Mouse (Mus musculus): ENCODE data around the gene Insm1. TPM values are rescaled to one million over a fixed set of nuclear protein-coding genes. Genes with fewer than 3 reads are reported as not detected.

Insm1 gene
- polyA plus RNA-seq, 1 experiment from 2014 or later, result 1.3 TPM

GRCm38 (mm10) chr2:146214715-146215114 is 7.0 kb upstream of the Insm1 start:
- 0 out of 2 replicates have a peak, but pooled peaks have one; percentile 38 for ATAC-seq (ENCODE audit: insufficient number of reproducible peaks, insufficient read depth, low FRiP score, low read depth)
- Histone ChIP-seq H3K27me3 (ENCODE audit: control insufficient read depth, insufficient read depth, low read length) (peaks cover 25% of the 10 kb centered on the region), H3K9ac (replicated peaks; ENCODE audit: low read depth, low read length) (no peak overlapping the region), H3K27ac (ENCODE audit: low read length) (no peak overlapping the region), H3K4me2 (replicated peaks; ENCODE audit: low read depth, low read length) (no peak overlapping the region), H3K4me3 (ENCODE audit: low read depth, low read length) (no peak overlapping the region), H3K9me3 (ENCODE audit: control insufficient read depth, low read depth, low read length) (no peaks in the 10 kb centered on the region), H3K36me3 (ENCODE audit: control insufficient read depth, insufficient read depth, low read length) (no peaks in the 10 kb centered on the region), H3K4me1 (ENCODE audit: control insufficient read depth, insufficient read depth, low read length) (peaks cover 5% of the 10 kb centered on the region; the same call in 1 of the 2 replicates)
- WGBS, result 3% methylated on average over 9 of the region's 9 CpGs

- Histone ChIP-seq H3K27ac (ENCODE audit: low read length) (no peak overlapping the region), H3K36me3 (ENCODE audit: control insufficient read depth, insufficient read depth, low read length) (no peaks in the 10 kb centered on the region), H3K4me1 (ENCODE audit: control insufficient read depth, insufficient read depth, low read length) (peaks cover 9% of the 10 kb centered on the region; the same call in 1 of the 2 replicates), H3K9me3 (ENCODE audit: control insufficient read depth, low read depth, low read length) (no peaks in the 10 kb centered on the region), H3K4me3 (ENCODE audit: low read depth, low read length) (no peak overlapping the region), H3K27me3 (ENCODE audit: control insufficient read depth, insufficient read depth, low read length) (peaks cover 35% of the 10 kb centered on the region), H3K9ac (replicated peaks; ENCODE audit: low read depth, low read length) (no peak overlapping the region), H3K4me2 (replicated peaks; ENCODE audit: low read depth, low read length) (no peak overlapping the region)
- 17% methylated on average over 14 of the region's 14 CpGs for WGBS
- no peak for ATAC-seq (ENCODE audit: insufficient number of reproducible peaks, insufficient read depth, low FRiP score, low read depth)
Observed at GRCm38 (mm10) chr2:146216111-146217064, 5.3 kb upstream of the Insm1 start.

DNA sequence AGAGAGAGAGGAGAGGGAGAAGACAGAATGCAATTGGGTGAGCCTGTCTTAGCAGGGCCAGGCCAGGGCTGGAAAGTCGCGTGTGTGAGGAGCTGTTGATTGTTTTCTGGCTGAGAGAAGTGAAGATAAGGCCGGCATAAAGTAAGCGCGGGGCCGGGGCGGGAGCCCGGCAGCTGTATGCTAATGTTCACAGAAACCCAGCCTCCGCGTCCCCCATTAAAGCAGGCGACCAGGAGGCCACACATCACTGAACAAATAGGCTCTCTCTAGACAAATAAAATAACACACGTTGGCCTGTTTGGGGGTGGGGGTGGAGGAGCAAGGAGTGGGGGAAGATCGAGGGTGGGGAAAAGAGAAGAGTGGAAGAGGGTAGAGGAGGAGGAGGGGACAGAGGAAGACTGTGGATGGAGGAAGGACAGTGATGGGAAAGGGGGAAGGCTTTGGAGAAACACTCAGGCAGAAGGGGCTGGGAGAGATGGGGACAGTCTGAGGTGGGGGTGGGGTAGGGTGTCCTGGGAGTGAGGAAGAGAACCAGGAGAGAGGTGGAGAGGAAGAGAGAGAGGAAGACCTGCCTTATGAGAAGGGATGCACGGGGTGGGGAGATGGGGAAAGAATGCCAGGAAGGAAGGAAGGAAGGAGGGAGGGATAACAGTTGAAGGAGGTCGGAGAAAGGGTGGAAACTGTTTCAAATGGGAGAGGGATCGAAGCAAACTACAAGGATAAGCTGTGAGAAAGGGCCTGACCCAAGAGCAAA is 4.3 kb upstream of the Insm1 start:
- no peak overlapping the region for H3K9ac ChIP-seq (replicated peaks; ENCODE audit: low read depth, low read length)
- peak; percentile 12; the same call in 1 of the 2 replicates for ATAC-seq (ENCODE audit: insufficient number of reproducible peaks, insufficient read depth, low FRiP score, low read depth)
- H3K4me3 ChIP-seq (ENCODE audit: low read depth, low read length), result no peak overlapping the region
- peaks cover 45% of the 10 kb centered on the region for H3K27me3 ChIP-seq (ENCODE audit: control insufficient read depth, insufficient read depth, low read length)
- H3K9me3 ChIP-seq (ENCODE audit: control insufficient read depth, low read depth, low read length), result no peaks in the 10 kb centered on the region
- no peak overlapping the region for H3K4me2 ChIP-seq (replicated peaks; ENCODE audit: low read depth, low read length)
- 2% methylated on average over 16 of the region's 16 CpGs for WGBS
- no peak overlapping the region for H3K27ac ChIP-seq (ENCODE audit: low read length)
- peaks cover 19% of the 10 kb centered on the region; the same call in 1 of the 2 replicates for H3K4me1 ChIP-seq (ENCODE audit: control insufficient read depth, insufficient read depth, low read length)
- no peaks in the 10 kb centered on the region for H3K36me3 ChIP-seq (ENCODE audit: control insufficient read depth, insufficient read depth, low read length)

DNA sequence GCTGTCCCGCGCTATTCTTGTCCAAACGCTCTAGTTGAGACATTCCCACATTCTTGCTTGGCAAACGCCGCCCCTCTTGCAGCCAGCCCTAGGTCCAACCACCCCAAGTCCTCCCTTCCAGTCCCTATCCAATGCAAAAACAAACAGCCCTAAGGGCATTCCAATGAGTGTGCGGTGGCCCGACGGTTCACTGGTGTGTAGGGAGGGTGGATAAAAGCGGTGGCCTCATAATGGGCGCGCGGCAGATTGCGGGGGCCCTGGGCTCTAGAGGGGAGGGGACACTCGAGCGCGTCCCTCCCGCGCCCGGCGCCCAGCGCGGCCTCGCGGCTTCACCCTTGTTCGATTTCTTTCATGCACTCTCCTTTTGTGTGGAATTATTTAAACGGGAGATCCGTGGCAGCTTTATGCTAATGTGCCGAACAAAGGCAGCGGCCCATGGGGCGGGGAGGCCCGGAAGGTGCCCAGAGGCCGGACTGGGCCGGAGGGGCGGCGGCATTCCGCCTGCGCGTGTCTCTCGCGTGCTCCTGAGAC is 3.5 kb upstream of the Insm1 start:
- Histone ChIP-seq H3K4me3 (ENCODE audit: low read depth, low read length) (peak overlapping the region; percentile 20), H3K27ac (ENCODE audit: low read length) (no peak overlapping the region; the same call in 1 of the 2 replicates), H3K27me3 (ENCODE audit: control insufficient read depth, insufficient read depth, low read length) (peaks cover 53% of the 10 kb centered on the region), H3K9ac (replicated peaks; ENCODE audit: low read depth, low read length) (0 out of 2 replicates have a peak overlapping the region, but pooled peaks have one; percentile 14), H3K4me2 (replicated peaks; ENCODE audit: low read depth, low read length) (peak overlapping the region; percentile 42), H3K36me3 (ENCODE audit: control insufficient read depth, insufficient read depth, low read length) (no peaks in the 10 kb centered on the region), H3K4me1 (ENCODE audit: control insufficient read depth, insufficient read depth, low read length) (peaks cover 27% of the 10 kb centered on the region; the same call in 1 of the 2 replicates), H3K9me3 (ENCODE audit: control insufficient read depth, low read depth, low read length) (no peaks in the 10 kb centered on the region)
- ATAC-seq (ENCODE audit: insufficient number of reproducible peaks, insufficient read depth, low FRiP score, low read depth), result peak; percentile 6; the same call in 1 of the 2 replicates
- WGBS, result 2% methylated on average over 40 of the region's 40 CpGs

GRCm38 (mm10) chr2:146218881-146219535 is 2.7 kb upstream of the Insm1 start:
- no peak overlapping the region for H3K27ac ChIP-seq (ENCODE audit: low read length)
- ATAC-seq (ENCODE audit: insufficient number of reproducible peaks, insufficient read depth, low FRiP score, low read depth), result no peak
- H3K27me3 ChIP-seq (ENCODE audit: control insufficient read depth, insufficient read depth, low read length), result peaks cover 61% of the 10 kb centered on the region
- 3% methylated on average over 19 of the region's 19 CpGs for WGBS
- H3K4me2 ChIP-seq (replicated peaks; ENCODE audit: low read depth, low read length), result no peak overlapping the region
- H3K9ac ChIP-seq (replicated peaks; ENCODE audit: low read depth, low read length), result no peak overlapping the region
- no peak overlapping the region for H3K4me3 ChIP-seq (ENCODE audit: low read depth, low read length)
- H3K4me1 ChIP-seq (ENCODE audit: control insufficient read depth, insufficient read depth, low read length), result peaks cover 27% of the 10 kb centered on the region; the same call in 1 of the 2 replicates
- no peaks in the 10 kb centered on the region for H3K9me3 ChIP-seq (ENCODE audit: control insufficient read depth, low read depth, low read length)
- no peaks in the 10 kb centered on the region for H3K36me3 ChIP-seq (ENCODE audit: control insufficient read depth, insufficient read depth, low read length)

DNA sequence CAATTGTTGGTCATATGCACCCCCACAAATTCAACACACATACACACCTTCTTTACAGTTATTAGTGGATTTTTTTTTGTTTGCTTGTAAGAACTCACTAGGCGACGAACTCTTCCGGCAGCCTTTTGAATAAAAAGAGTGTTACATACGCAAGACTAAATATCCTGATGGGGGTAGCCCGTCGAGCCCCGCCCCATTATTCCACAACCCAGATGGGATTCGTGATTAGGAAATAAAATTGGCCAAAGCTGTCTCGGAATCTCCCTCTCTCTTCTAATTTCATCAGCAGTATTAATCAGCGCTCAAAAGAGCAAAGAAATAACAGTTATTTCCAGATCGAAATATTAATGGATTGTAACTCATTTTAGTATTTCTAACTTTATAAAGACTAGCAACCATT is 1.9 kb upstream of the Insm1 start:
- no peak overlapping the region for H3K4me3 ChIP-seq (ENCODE audit: low read depth, low read length)
- peaks cover 67% of the 10 kb centered on the region for H3K27me3 ChIP-seq (ENCODE audit: control insufficient read depth, insufficient read depth, low read length)
- no peak overlapping the region for H3K4me2 ChIP-seq (replicated peaks; ENCODE audit: low read depth, low read length)
- WGBS, result 15% methylated on average over 11 of the region's 11 CpGs
- H3K9ac ChIP-seq (replicated peaks; ENCODE audit: low read depth, low read length), result no peak overlapping the region
- no peak overlapping the region for H3K27ac ChIP-seq (ENCODE audit: low read length)
- peaks cover 27% of the 10 kb centered on the region; the same call in 1 of the 2 replicates for H3K4me1 ChIP-seq (ENCODE audit: control insufficient read depth, insufficient read depth, low read length)
- no peak for ATAC-seq (ENCODE audit: insufficient number of reproducible peaks, insufficient read depth, low FRiP score, low read depth)
- no peaks in the 10 kb centered on the region for H3K9me3 ChIP-seq (ENCODE audit: control insufficient read depth, low read depth, low read length)
- no peaks in the 10 kb centered on the region for H3K36me3 ChIP-seq (ENCODE audit: control insufficient read depth, insufficient read depth, low read length)

DNA sequence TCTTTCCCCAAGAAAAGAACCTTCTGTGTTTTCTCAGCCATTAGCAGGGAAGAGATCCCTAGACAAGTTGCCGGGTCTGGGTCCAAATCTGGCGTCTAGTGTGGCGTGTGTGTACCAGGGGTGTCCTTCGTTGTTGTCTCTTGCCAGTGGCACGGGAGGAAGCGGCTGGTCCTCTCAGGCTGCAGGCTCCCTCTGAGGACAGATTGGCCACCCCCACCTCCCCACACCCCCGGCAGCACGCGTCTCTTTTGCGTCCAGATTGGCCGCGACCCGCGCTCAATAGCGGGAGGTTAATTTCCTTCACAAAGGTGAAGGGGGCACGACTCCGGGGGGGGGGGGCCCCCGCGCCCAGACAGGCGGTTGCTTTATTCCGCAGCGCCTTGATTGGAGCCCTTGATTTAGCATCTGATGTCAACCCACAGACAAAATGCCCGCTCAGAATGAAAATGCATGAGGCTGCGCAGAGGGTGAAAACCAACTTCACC is 1.1 kb upstream of the Insm1 start:
- no peaks in the 10 kb centered on the region for H3K36me3 ChIP-seq (ENCODE audit: control insufficient read depth, insufficient read depth, low read length)
- no peak overlapping the region for H3K27ac ChIP-seq (ENCODE audit: low read length)
- H3K27me3 ChIP-seq (ENCODE audit: control insufficient read depth, insufficient read depth, low read length), result peaks cover 75% of the 10 kb centered on the region
- no peak overlapping the region for H3K9ac ChIP-seq (replicated peaks; ENCODE audit: low read depth, low read length)
- WGBS, result 1% methylated on average over 24 of the region's 24 CpGs
- no peak overlapping the region for H3K4me3 ChIP-seq (ENCODE audit: low read depth, low read length)
- H3K9me3 ChIP-seq (ENCODE audit: control insufficient read depth, low read depth, low read length), result no peaks in the 10 kb centered on the region
- peaks cover 27% of the 10 kb centered on the region; the same call in 1 of the 2 replicates for H3K4me1 ChIP-seq (ENCODE audit: control insufficient read depth, insufficient read depth, low read length)
- peak overlapping the region; percentile 96 for H3K4me2 ChIP-seq (replicated peaks; ENCODE audit: low read depth, low read length)
- no peak for ATAC-seq (ENCODE audit: insufficient number of reproducible peaks, insufficient read depth, low FRiP score, low read depth)
